Comparison of ENCODE assay signal across 26 mouse cellular contexts in the genomic region with DNA sequence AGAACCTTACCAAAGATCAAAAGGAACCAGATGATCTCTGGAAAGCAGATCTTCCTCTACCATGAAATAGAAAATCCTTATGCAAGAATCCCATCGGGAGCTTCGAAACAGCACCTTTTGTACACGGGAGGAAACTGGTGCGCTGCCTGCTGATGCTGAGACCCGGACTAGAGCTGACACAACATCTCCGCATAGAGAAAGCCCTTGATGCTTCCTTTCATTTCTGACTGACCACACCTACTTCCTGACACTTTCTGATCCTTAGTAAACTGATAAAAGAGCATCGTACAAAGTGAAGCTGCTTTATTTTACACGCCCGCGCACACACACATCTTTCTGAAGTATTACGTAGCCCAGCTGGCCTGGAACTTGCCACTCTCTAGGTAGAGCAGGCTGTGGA. TPM values are rescaled to one million over a fixed set of nuclear protein-coding genes. Genes with fewer than 3 reads are reported as not detected.
DNase-seq lines count a peak whose midpoint lies in the region; ATAC-seq lines count a peak whose summit lies in the region.
"Had no signal": no experiment of that assay in that cellular context is flagged by ENCODE, and none has a peak within 500 bp of the region (broad histone marks: within the 10 kb centered on the region; RNA-seq: fewer than 3 reads in every experiment).

No protein-coding gene starts in this region.

- DNase-seq in B cell, adult 2 months: peak; percentile 6 to 7
- peak; percentile 38 for DNase-seq in CD4-positive, CD25-positive, alpha-beta regulatory T cell, adult 2 months (ENCODE audit: low read depth, low spot score)
- DNase-seq in midbrain, embryonic 11.5 days (ENCODE audit: low spot score, missing footprints): no peak
- DNase-seq in urinary bladder, adult 2 months (ENCODE audit: low spot score): no peak
- DNase-seq: adrenal gland, postnatal 25 days; cerebellum, adult 9-10 months; gastrocnemius, postnatal 25 days; heart, postnatal 36 days; kidney, adult 8-10 months; kidney, postnatal 10 days; liver, postnatal 0 days; lung, postnatal 14 days; thymus, postnatal 25 days had no signal

- H3K4me2 ChIP-seq in midbrain, embryonic 11.5 days: no peak overlapping the region
- H3K4me2 ChIP-seq in heart, embryonic 11.5 days: no peak overlapping the region
- H3K4me2 ChIP-seq: heart, embryonic 15.5 days; hindbrain, embryonic 14.5 days; intestine, embryonic 15.5 days; limb, embryonic 12.5 days; liver, embryonic 11.5 days; midbrain, embryonic 12.5 days had no signal

- 89% methylated on average over 11 of the region's 11 CpGs for WGBS in midbrain, embryonic 11.5 days
- WGBS in heart, embryonic 11.5 days (ENCODE audit: insufficient replicate concordance): 83% methylated on average over 11 of the region's 11 CpGs

- no peaks in the 10 kb centered on the region for H3K36me3 ChIP-seq in midbrain, embryonic 11.5 days (ENCODE audit: control insufficient read depth, insufficient read depth, low read length)
- peaks cover 4% of the 10 kb centered on the region for H3K36me3 ChIP-seq in heart, embryonic 11.5 days (ENCODE audit: control insufficient read depth, insufficient read depth, low read length)

- no peak overlapping the region for H3K4me3 ChIP-seq in midbrain, embryonic 11.5 days (ENCODE audit: low read depth, low read length)
- H3K4me3 ChIP-seq in heart, embryonic 11.5 days (ENCODE audit: low read depth, low read length): no peak overlapping the region
- H3K4me3 ChIP-seq: forebrain, embryonic 10.5 days; heart, adult 2 months; heart, embryonic 15.5 days; intestine, embryonic 15.5 days; limb, embryonic 12.5 days; midbrain, embryonic 12.5 days had no signal

- no peak overlapping the region for H3K27ac ChIP-seq in midbrain, embryonic 11.5 days (ENCODE audit: low read depth, low read length)
- H3K27ac ChIP-seq in heart, embryonic 11.5 days (ENCODE audit: low read depth, low read length): no peak overlapping the region
- H3K27ac ChIP-seq: forebrain, embryonic 10.5 days; heart, embryonic 15.5 days; hindbrain, embryonic 14.5 days; intestine, embryonic 15.5 days; limb, embryonic 12.5 days; midbrain, embryonic 12.5 days had no signal

- H3K9me3 ChIP-seq in midbrain, embryonic 11.5 days (ENCODE audit: control insufficient read depth, low read length): no peaks in the 10 kb centered on the region
- no peaks in the 10 kb centered on the region for H3K9me3 ChIP-seq in heart, embryonic 11.5 days (replicated peaks; ENCODE audit: control insufficient read depth, low read length)
- H3K9me3 ChIP-seq: forebrain, embryonic 10.5 days; heart, embryonic 15.5 days; intestine, embryonic 15.5 days; limb, embryonic 12.5 days; midbrain, embryonic 12.5 days had no signal

- H3K27me3 ChIP-seq in midbrain, embryonic 11.5 days (ENCODE audit: control insufficient read depth, insufficient read depth, low read length): no peaks in the 10 kb centered on the region
- no peaks in the 10 kb centered on the region for H3K27me3 ChIP-seq in heart, embryonic 11.5 days (ENCODE audit: control insufficient read depth, insufficient read depth, low read length)
- H3K27me3 ChIP-seq: CH12.LX; heart, embryonic 15.5 days; intestine, embryonic 15.5 days; limb, embryonic 12.5 days; midbrain, embryonic 12.5 days had no signal

- no peak overlapping the region for H3K9ac ChIP-seq in midbrain, embryonic 11.5 days (ENCODE audit: low read length)
- H3K9ac ChIP-seq in heart, embryonic 11.5 days (ENCODE audit: low read depth, low read length): no peak overlapping the region
- H3K9ac ChIP-seq: heart, embryonic 15.5 days; hindbrain, embryonic 14.5 days; intestine, embryonic 15.5 days; limb, embryonic 12.5 days; liver, postnatal 0 days; midbrain, embryonic 12.5 days had no signal

- ATAC-seq in activated CD4-positive, CD25-positive, alpha-beta regulatory T cell, adult 4 months: peak; percentile 52
- ATAC-seq in megakaryocyte progenitor cell, adult 5-6 weeks (replicated peaks; ENCODE audit: poor library complexity): peak; percentile 34; the same call in 1 of the 2 replicates
- ATAC-seq in midbrain, embryonic 11.5 days (ENCODE audit: low FRiP score): no peak
- ATAC-seq in heart, embryonic 11.5 days (replicated peaks; ENCODE audit: insufficient number of reproducible peaks, low FRiP score, low TSS enrichment): no peak
- ATAC-seq: forebrain, embryonic 16.5 days; intestine, embryonic 15.5 days; liver, postnatal 0 days had no signal

- no peaks in the 10 kb centered on the region for H3K4me1 ChIP-seq in midbrain, embryonic 11.5 days (ENCODE audit: control insufficient read depth, insufficient read depth, low read length)
- H3K4me1 ChIP-seq in heart, embryonic 11.5 days (ENCODE audit: control insufficient read depth, insufficient read depth, low read length): peaks cover under 1% of the 10 kb centered on the region; the same call in 1 of the 2 replicates
- H3K4me1 ChIP-seq: forebrain, embryonic 10.5 days; intestine, embryonic 15.5 days; midbrain, embryonic 12.5 days had no signal

RNA-seq across cellular contexts. Expression of a gene that starts 39.0 kb away (rescaled TPM):
- under 1 TPM in 1 of 2 experiments, not detected in 1; 0.91 TPM for polyA plus RNA-seq in activated CD4-positive, CD25-positive, alpha-beta regulatory T cell, adult 4 months (2017; shearing (Covaris generic))
- total RNA-seq in megakaryocyte progenitor cell, adult 5-6 weeks (2015): 0.79 and 1.4 TPM in 2 replicates
- 1.4 and 2.6 TPM in 2 replicates for total RNA-seq in megakaryocyte progenitor cell, adult 5-6 weeks (2017)
- 57.4 and 63.1 TPM in 2 replicates for polyA plus RNA-seq in midbrain, embryonic 11.5 days (2014; fragmentation: Nextera tagmentation; extraction: Ambion mirVana)
- 6.8 and 9.1 TPM in 2 replicates for polyA plus RNA-seq in urinary bladder, adult 2 months (2012; rRNA removed)
- polyA plus RNA-seq in heart, embryonic 11.5 days (2014; fragmentation: Nextera tagmentation; extraction: Ambion mirVana): 6.2 and 8.6 TPM in 2 replicates

RNA-seq across cellular contexts. Expression of a gene that starts 39.6 kb away (rescaled TPM):
- 1 to 10 TPM; 2.9 to 3.3 TPM for polyA plus RNA-seq in activated CD4-positive, CD25-positive, alpha-beta regulatory T cell, adult 4 months (2017; shearing (Covaris generic))
- 14.9 and 17.7 TPM in 2 replicates for total RNA-seq in megakaryocyte progenitor cell, adult 5-6 weeks (2015)
- total RNA-seq in megakaryocyte progenitor cell, adult 5-6 weeks (2017): 16.8 and 18.0 TPM in 2 replicates
- polyA plus RNA-seq in midbrain, embryonic 11.5 days (2014; fragmentation: Nextera tagmentation; extraction: Ambion mirVana): 27.7 and 32.8 TPM in 2 replicates
- 23.3 and 29.0 TPM in 2 replicates for polyA plus RNA-seq in urinary bladder, adult 2 months (2012; rRNA removed)
- polyA plus RNA-seq in heart, embryonic 11.5 days (2014; fragmentation: Nextera tagmentation; extraction: Ambion mirVana): 32.6 and 35.8 TPM in 2 replicates

Comparison
In these comparisons a context has a peak if more than half of its experiments do, and no peak if none do; other contexts are left out.
1. DNase-seq: peak in B cell, adult 2 months (2 of 2) and CD4-positive, CD25-positive, alpha-beta regulatory T cell, adult 2 months (single experiment); none in midbrain, embryonic 11.5 days (single experiment) and urinary bladder, adult 2 months (single experiment).
2. ATAC-seq: peak in activated CD4-positive, CD25-positive, alpha-beta regulatory T cell, adult 4 months (single experiment) and megakaryocyte progenitor cell, adult 5-6 weeks (single experiment); none in midbrain, embryonic 11.5 days (single experiment) and heart, embryonic 11.5 days (single experiment).